Mouse (Mus musculus) C2C12 (cell line): ENCODE data around the gene Fap. TPM values are rescaled to one million over a fixed set of nuclear protein-coding genes. Genes with fewer than 3 reads are reported as not detected.

Source experiments
- H3K27me3 ChIP-seq: one replicate; pipeline ENCODE4 v1.6.1; 2011; ENCODE audit not compliant: control insufficient read depth, insufficient read depth, insufficient read length
- H3K36me3 ChIP-seq: one replicate; pipeline ENCODE4 v1.6.1; 2011; ENCODE audit not compliant: control insufficient read depth, insufficient read depth
- H3K4me3 ChIP-seq: one replicate; pipeline ENCODE4 v1.5.1; 2011; ENCODE audit warnings: mild to moderate bottlenecking, control low read depth; ENCODE audit not compliant: poor library complexity, insufficient read depth, severe bottlenecking
- H3K79me2 ChIP-seq: one replicate; pipeline ENCODE4 v1.6.1; 2011; ENCODE audit not compliant: control insufficient read depth, insufficient read depth
- H3K79me3 ChIP-seq: one replicate; pipeline ENCODE4 v1.6.1; 2011; ENCODE audit warnings: low read depth, control low read depth
- H3ac ChIP-seq: one replicate; pipeline ENCODE3; 2011; ENCODE audit warnings: low read depth; ENCODE audit not compliant: control insufficient read depth, insufficient read length
- CEBPB ChIP-seq: IDR thresholded peaks from one replicate; pipeline ENCODE4 v1.6.1; 2011; ENCODE audit warnings: low read depth, mild to moderate bottlenecking, control low read depth, moderate library complexity
- CTCF ChIP-seq: IDR thresholded peaks from one replicate; pipeline ENCODE4 v1.5.1; 2011; ENCODE audit not compliant: control insufficient read depth, insufficient read depth, insufficient read length
- FOSL1 ChIP-seq: IDR thresholded peaks from one replicate; pipeline ENCODE4 v1.8.0; 2011; ENCODE audit warnings: mild to moderate bottlenecking, low read length; ENCODE audit not compliant: poor library complexity, insufficient read depth, severe bottlenecking
- MAX ChIP-seq: IDR thresholded peaks from one replicate; pipeline ENCODE4 v1.6.1; 2011; ENCODE audit warnings: mild to moderate bottlenecking, control low read depth
- MYOD1 ChIP-seq: IDR thresholded peaks from one replicate; pipeline ENCODE4 v1.6.1; 2011; ENCODE audit warnings: low read depth; ENCODE audit not compliant: control insufficient read depth, insufficient read length
- MYOG ChIP-seq: IDR thresholded peaks from one replicate; pipeline ENCODE4 v1.6.1; 2011; ENCODE audit not compliant: control insufficient read depth, insufficient read length; ENCODE audit errors: extremely low read depth
- USF1 ChIP-seq: IDR thresholded peaks from one replicate; pipeline ENCODE4 v1.6.1; 2011; ENCODE audit warnings: low read depth, mild to moderate bottlenecking, control low read depth, moderate library complexity
- polyA plus RNA-seq: library from polyadenylated mRNA; unstranded; fragments of >200 nt; fragmentation: generic; extraction: Trizol; gene quantifications from one replicate; pipeline ENCODE4 v1.2.1, GENCODE M21; 2012; ENCODE audit warnings: missing spikeins

Fap gene
- polyA plus RNA-seq, 1 experiment, result not detected

GRCm38 (mm10) chr2:62603530-62603929 is 29.7 kb upstream of the Fap start:
- TF ChIP-seq USF1, result no peak
- no peaks in the 10 kb centered on the region for H3K27me3 ChIP-seq
- no peak overlapping the region for H3ac ChIP-seq
- H3K79me2 ChIP-seq, result no peaks in the 10 kb centered on the region
- no peaks in the 10 kb centered on the region for H3K79me3 ChIP-seq
- H3K36me3 ChIP-seq, result no peaks in the 10 kb centered on the region
- no peak overlapping the region for H3K4me3 ChIP-seq

- Histone ChIP-seq H3K79me3 (no peaks in the 10 kb centered on the region), H3K27me3 (no peaks in the 10 kb centered on the region), H3ac (no peak overlapping the region), H3K4me3 (no peak overlapping the region), H3K79me2 (no peaks in the 10 kb centered on the region), H3K36me3 (no peaks in the 10 kb centered on the region)
- TF ChIP-seq CEBPB (no peak), USF1 (no peak), FOSL1 (no peak), MYOG (no peak)
These were observed 22.7 kb upstream of the Fap start for GRCm38 (mm10) chr2:62596586-62596985.

- no peak overlapping the region for H3K4me3 ChIP-seq
- no peaks in the 10 kb centered on the region for H3K79me3 ChIP-seq
- H3K36me3 ChIP-seq, result no peaks in the 10 kb centered on the region
- no peak overlapping the region for H3ac ChIP-seq
- H3K79me2 ChIP-seq, result no peaks in the 10 kb centered on the region
- no peaks in the 10 kb centered on the region for H3K27me3 ChIP-seq
- TF ChIP-seq CEBPB (no peak), MAX (no peak), FOSL1 (no peak), MYOG (no peak), CTCF (no peak), USF1 (no peak), MYOD1 (no peak)
These were observed 20.6 kb upstream of the Fap start for GRCm38 (mm10) chr2:62594491-62594890.

- H3K27me3 ChIP-seq, result no peaks in the 10 kb centered on the region
- TF ChIP-seq USF1 (no peak), CEBPB (no peak), MYOD1 (no peak), CTCF (no peak), FOSL1 (no peak), MAX (no peak), MYOG (no peak)
- no peaks in the 10 kb centered on the region for H3K36me3 ChIP-seq
- no peak overlapping the region for H3K4me3 ChIP-seq
- H3ac ChIP-seq, result no peak overlapping the region
- H3K79me3 ChIP-seq, result no peaks in the 10 kb centered on the region
- no peaks in the 10 kb centered on the region for H3K79me2 ChIP-seq
These were observed 17.7 kb upstream of the Fap start for GRCm38 (mm10) chr2:62591555-62591954.

GRCm38 (mm10) chr2:62589333-62589732 is 15.5 kb upstream of the Fap start:
- Histone ChIP-seq H3K79me2 (no peaks in the 10 kb centered on the region), H3ac (no peak overlapping the region), H3K36me3 (no peaks in the 10 kb centered on the region), H3K27me3 (no peaks in the 10 kb centered on the region), H3K79me3 (no peaks in the 10 kb centered on the region), H3K4me3 (no peak overlapping the region)
- no peak for TF ChIP-seq USF1
- TF ChIP-seq CTCF, result no peak

GRCm38 (mm10) chr2:62585769-62586168 is 11.9 kb upstream of the Fap start:
- TF ChIP-seq CTCF (no peak), MYOG (no peak), CEBPB (no peak), MYOD1 (no peak), MAX (no peak), FOSL1 (no peak), USF1 (no peak)
- Histone ChIP-seq H3K27me3 (no peaks in the 10 kb centered on the region), H3ac (no peak overlapping the region), H3K36me3 (no peaks in the 10 kb centered on the region), H3K79me3 (no peaks in the 10 kb centered on the region), H3K4me3 (no peak overlapping the region), H3K79me2 (no peaks in the 10 kb centered on the region)

- H3K79me2 ChIP-seq, result no peaks in the 10 kb centered on the region
- H3K79me3 ChIP-seq, result no peaks in the 10 kb centered on the region
- no peaks in the 10 kb centered on the region for H3K36me3 ChIP-seq
- H3ac ChIP-seq, result no peak overlapping the region
- no peak overlapping the region for H3K4me3 ChIP-seq
- no peaks in the 10 kb centered on the region for H3K27me3 ChIP-seq
- TF ChIP-seq MYOD1, result no peak
- no peak for TF ChIP-seq USF1
- TF ChIP-seq CEBPB, result no peak
- TF ChIP-seq CTCF, result no peak
- no peak for TF ChIP-seq MYOG
- no peak for TF ChIP-seq MAX
- no peak for TF ChIP-seq FOSL1
These were observed 1.1 kb upstream of the Fap start for GRCm38 (mm10) chr2:62574962-62575361.
